Mouse (Mus musculus): Measurements from ENCODE around the gene Ttc12.

DNA sequence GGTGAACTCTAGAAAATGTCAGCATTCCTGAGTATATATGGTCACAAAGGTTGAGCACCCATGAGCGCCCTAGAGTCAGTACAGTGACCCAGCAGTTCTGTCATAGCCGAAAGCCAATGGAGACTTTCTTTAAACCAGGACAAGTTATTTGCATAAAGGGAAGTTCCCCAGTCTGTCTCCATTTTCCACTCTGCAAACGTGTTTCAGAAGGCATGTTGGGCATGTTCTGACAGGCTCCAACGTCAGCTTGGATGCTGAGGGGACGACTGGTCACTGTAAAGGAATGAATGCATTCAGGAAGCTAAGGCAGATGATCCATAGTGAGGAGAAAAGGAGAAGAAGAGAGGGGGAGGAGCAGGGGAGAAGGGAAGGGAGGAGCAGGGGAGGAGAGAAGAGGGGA, 58.5 kb downstream of the Ttc12 start:
- TF ChIP-seq POLR2A (IDR thresholded peaks at IDR 0.05; ENCODE audit: extremely low read depth, insufficient read depth, low read length): no peak
- no peak for TF ChIP-seq CTCF (IDR thresholded peaks at IDR 0.05; ENCODE audit: extremely low read depth, insufficient read depth, low read length)

Measured in cortical plate, adult 2 months (tissue).